In the genomic region with DNA sequence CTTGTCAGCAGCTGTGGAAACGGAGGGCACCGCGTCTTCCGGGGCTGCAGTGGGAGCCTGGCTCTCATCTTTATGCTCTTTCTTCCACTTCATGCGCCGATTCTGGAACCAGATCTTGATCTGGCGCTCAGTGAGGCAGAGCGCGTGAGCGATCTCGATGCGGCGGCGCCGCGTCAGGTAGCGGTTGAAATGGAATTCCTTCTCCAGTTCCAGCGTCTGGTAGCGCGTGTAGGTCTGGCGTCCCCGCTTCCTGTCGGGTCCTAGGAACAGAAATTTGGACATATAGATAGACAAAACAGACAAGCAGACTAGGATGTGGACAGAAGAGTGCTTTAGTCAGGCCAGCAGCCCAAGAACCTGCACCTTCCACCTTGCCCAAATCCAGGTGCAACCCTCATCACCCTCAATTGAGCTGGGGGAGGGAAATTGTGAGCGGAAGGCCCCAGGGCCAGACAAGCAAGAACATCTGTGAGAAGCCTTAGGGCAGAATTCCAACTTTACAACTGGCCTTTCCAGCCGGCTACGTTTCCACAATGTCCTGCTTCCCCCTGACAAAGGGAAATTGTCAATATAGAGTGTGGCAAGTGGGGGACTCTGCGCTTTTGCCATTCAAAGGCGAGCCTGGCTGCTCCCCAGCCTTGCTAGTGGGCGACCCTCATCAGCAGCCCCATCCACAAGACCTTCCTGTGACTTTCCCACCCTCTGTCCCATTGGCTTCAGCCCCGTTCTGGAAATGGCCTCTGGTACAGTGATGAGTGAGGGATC, we compare ENCODE assay signal across 12 mouse cellular contexts. TPM values are rescaled to one million over a fixed set of nuclear protein-coding genes. Genes with fewer than 3 reads are reported as not detected.
DNase-seq lines count a peak whose midpoint lies in the region; ATAC-seq and TF ChIP-seq lines count a peak whose summit lies in the region.
"Had no signal": no experiment of that assay in that cellular context is flagged by ENCODE, and none has a peak within 500 bp of the region (broad histone marks: within the 10 kb centered on the region; RNA-seq: fewer than 3 reads in every experiment).

No protein-coding gene starts in this region.

- no peak for TF ChIP-seq CTCF in gastrocnemius, adult 2 months (IDR thresholded peaks at IDR 0.05)

- peaks cover 67% of the 10 kb centered on the region for H3K4me1 ChIP-seq in limb, embryonic 12.5 days (replicated peaks)

- H3K27ac ChIP-seq in gastrocnemius, adult 2 months = peak overlapping the region; percentile 91
- H3K27ac ChIP-seq in limb, embryonic 12.5 days = peak overlapping the region; percentile 99
- H3K27ac ChIP-seq: forebrain, embryonic 12.5 days had no signal

- DNase-seq in gastrocnemius, adult 2 months = peak; percentile 16
- no peak for DNase-seq in gastrocnemius, postnatal 36 days
- peak; percentile 2 to 42 for DNase-seq in urinary bladder, adult 18-20 months (ENCODE audit: low spot score in 2 of 2)
- no peak for DNase-seq in urinary bladder, postnatal 14 days (ENCODE audit: low spot score)
- DNase-seq in frontal cortex, postnatal 36 days (ENCODE audit: low spot score in 2 of 2) = no peak
- DNase-seq in right cerebral cortex, postnatal 36 days (ENCODE audit: low spot score in 2 of 2) = no peak
- DNase-seq: layer of hippocampus, postnatal 36 days had no signal

- H3K36me3 ChIP-seq in limb, embryonic 12.5 days = no peaks in the 10 kb centered on the region
- H3K36me3 ChIP-seq: forebrain, embryonic 12.5 days had no signal

- intact Hi-C loops in gastrocnemius, adult 2 months (cut with DNase I) = loop anchor here (5.0 kb wide), 1 partner anchor 834 kb away; no protein-coding TSS in a partner anchor
- intact Hi-C loops in gastrocnemius, postnatal 36 days (cut with DNase I) = loop anchor here (10.0 kb wide), 1 partner anchor 831 kb away; no protein-coding TSS in a partner anchor

- peaks cover 6% of the 10 kb centered on the region for H3K27me3 ChIP-seq in limb, embryonic 12.5 days

- 1% methylated on average over 30 of the region's 30 CpGs for WGBS in limb, embryonic 12.5 days

- peak overlapping the region; percentile 78 for H3K4me3 ChIP-seq in gastrocnemius, adult 2 months
- peak overlapping the region; percentile 89 for H3K4me3 ChIP-seq in limb, embryonic 12.5 days (replicated peaks)

- H3K9ac ChIP-seq in limb, embryonic 12.5 days (replicated peaks) = peak overlapping the region; percentile 94
- H3K9ac ChIP-seq: forebrain, embryonic 12.5 days had no signal

- no peak for ATAC-seq in limb, embryonic 12.5 days (ENCODE audit: insufficient number of reproducible peaks, insufficient read depth, low FRiP score, low TSS enrichment, low read depth)
- no peak for ATAC-seq in erythroblast, adult 5-6 weeks (replicated peaks; ENCODE audit: low FRiP score, poor library complexity, severe bottlenecking)
- ATAC-seq: midbrain, embryonic 16.5 days had no signal

- H3K9me3 ChIP-seq in limb, embryonic 12.5 days = no peaks in the 10 kb centered on the region
- H3K9me3 ChIP-seq: forebrain, embryonic 12.5 days had no signal

- peak overlapping the region; percentile 96 for H3K4me2 ChIP-seq in limb, embryonic 12.5 days

RNA-seq across cellular contexts. Expression of gene Gm28308, which starts 2.8 kb away (rescaled TPM):
- under 1 TPM in 1 of 2 experiments, not detected in 1; 0.82 TPM for total RNA-seq in gastrocnemius, adult 2 months (2021)
- total RNA-seq in gastrocnemius, postnatal 36 days (2021) = under 1 TPM in 1 of 2 experiments, not detected in 1; 0.71 TPM
- 2.1 TPM in 1 of 2 replicates, not detected in the other for polyA plus RNA-seq in limb, embryonic 12.5 days (2016; fragmentation: Nextera tagmentation; extraction: Ambion mirVana)
- total RNA-seq in erythroblast, adult 5-6 weeks (2015; ENCODE audit: low replicate concordance) = not detected in 2 replicates
- total RNA-seq in erythroblast, adult 5-6 weeks (2017; ENCODE audit: low replicate concordance) = not detected in 2 replicates
- total RNA-seq: CH12.LX; layer of hippocampus, postnatal 36 days had no signal
- polyA plus RNA-seq: forebrain, embryonic 12.5 days; midbrain, embryonic 16.5 days had no signal

RNA-seq across cellular contexts. Expression of gene Hoxa3, which starts 2.8 kb away (rescaled TPM):
- 1 to 10 TPM; 2.8 to 3.1 TPM for total RNA-seq in gastrocnemius, adult 2 months (2021)
- total RNA-seq in gastrocnemius, postnatal 36 days (2021) = 1 to 10 TPM; 1.9 to 2.2 TPM
- polyA plus RNA-seq in limb, embryonic 12.5 days (2016; fragmentation: Nextera tagmentation; extraction: Ambion mirVana) = 7.7 and 7.9 TPM in 2 replicates
- not detected in 2 replicates for total RNA-seq in erythroblast, adult 5-6 weeks (2015; ENCODE audit: low replicate concordance)
- not detected in 2 replicates for total RNA-seq in erythroblast, adult 5-6 weeks (2017; ENCODE audit: low replicate concordance)
- total RNA-seq: layer of hippocampus, postnatal 36 days had no signal
- polyA plus RNA-seq: midbrain, embryonic 16.5 days had no signal

RNA-seq across cellular contexts. Expression of gene Hoxa7, which starts 5.7 kb away (rescaled TPM):
- 1 to 10 TPM; 4.7 to 5.0 TPM for total RNA-seq in gastrocnemius, adult 2 months (2021)
- total RNA-seq in gastrocnemius, postnatal 36 days (2021) = 1 to 10 TPM; 3.7 to 4.0 TPM
- 11.7 and 13.8 TPM in 2 replicates for polyA plus RNA-seq in limb, embryonic 12.5 days (2016; fragmentation: Nextera tagmentation; extraction: Ambion mirVana)
- total RNA-seq in erythroblast, adult 5-6 weeks (2015; ENCODE audit: low replicate concordance) = 0.77 and 2.5 TPM in 2 replicates
- total RNA-seq in erythroblast, adult 5-6 weeks (2017; ENCODE audit: low replicate concordance) = 1.3 and 2.1 TPM in 2 replicates
- total RNA-seq: layer of hippocampus, postnatal 36 days had no signal
- polyA plus RNA-seq: forebrain, embryonic 12.5 days; midbrain, embryonic 16.5 days had no signal

RNA-seq across cellular contexts. Expression of gene Hoxa6, which starts 7.4 kb away (rescaled TPM):
- 1 to 10 TPM; 2.6 to 2.7 TPM for total RNA-seq in gastrocnemius, adult 2 months (2021)
- total RNA-seq in gastrocnemius, postnatal 36 days (2021) = 1 to 10 TPM; 1.3 to 1.8 TPM
- polyA plus RNA-seq in limb, embryonic 12.5 days (2016; fragmentation: Nextera tagmentation; extraction: Ambion mirVana) = 3.1 and 4.1 TPM in 2 replicates
- total RNA-seq in erythroblast, adult 5-6 weeks (2015; ENCODE audit: low replicate concordance) = not detected in 2 replicates
- not detected in 2 replicates for total RNA-seq in erythroblast, adult 5-6 weeks (2017; ENCODE audit: low replicate concordance)
- total RNA-seq: layer of hippocampus, postnatal 36 days had no signal
- polyA plus RNA-seq: forebrain, embryonic 12.5 days; midbrain, embryonic 16.5 days had no signal

RNA-seq across cellular contexts. Expression of gene Hoxa5, which starts 11.6 kb away (rescaled TPM):
- 1 to 10 TPM; 2.2 to 2.9 TPM for total RNA-seq in gastrocnemius, adult 2 months (2021)
- total RNA-seq in gastrocnemius, postnatal 36 days (2021) = 1 to 10 TPM; 1.6 to 2.0 TPM
- 8.2 and 9.2 TPM in 2 replicates for polyA plus RNA-seq in limb, embryonic 12.5 days (2016; fragmentation: Nextera tagmentation; extraction: Ambion mirVana)
- not detected in 2 replicates for total RNA-seq in erythroblast, adult 5-6 weeks (2015; ENCODE audit: low replicate concordance)
- total RNA-seq in erythroblast, adult 5-6 weeks (2017; ENCODE audit: low replicate concordance) = 0.17 and 0.56 TPM in 2 replicates
- total RNA-seq: layer of hippocampus, postnatal 36 days had no signal
- polyA plus RNA-seq: forebrain, embryonic 12.5 days; midbrain, embryonic 16.5 days had no signal

Comparison
In these comparisons a context has a peak if more than half of its experiments do, and no peak if none do; other contexts are left out.
1. DNase-seq: peak in gastrocnemius, adult 2 months (single experiment) and urinary bladder, adult 18-20 months (2 of 2); none in gastrocnemius, postnatal 36 days (0 of 2), urinary bladder, postnatal 14 days (single experiment), frontal cortex, postnatal 36 days (0 of 2) and right cerebral cortex, postnatal 36 days (0 of 2).